Mouse (Mus musculus) E14TG2a.4 (cell line): Measurements from ENCODE around the gene Lmo7.

ENCODE experiments used
- CTCF ChIP-seq: conservative IDR thresholded peaks from 2 replicates; pipeline ENCODE4 v1.5.1; 2014; ENCODE audit warnings: low read length
- POU5F1 ChIP-seq: IDR thresholded peaks from 2 replicates; pipeline ENCODE4 v1.6.1; 2014; ENCODE audit warnings: low read length, borderline replicate concordance

GRCm38 (mm10) chr14:101853207-101853606 lies 123.5 kb downstream of the Lmo7 start:
- TF ChIP-seq CTCF (no peak), POU5F1 (no peak)
